Mouse (Mus musculus) stomach, embryonic 14.5 days (tissue): Measurements from ENCODE around the gene Emd. TPM values are rescaled to one million over a fixed set of nuclear protein-coding genes. Genes with fewer than 3 reads are reported as not detected.
"Not testable (repeated sequence)": the region's sequence is repeated elsewhere in the genome, so short reads cannot be mapped to it uniquely, and the experiment has no call there.

ENCODE experiments used
- ATAC-seq: fragments of 200-750 bp; cut with Nextera tagmentation; 2 replicates; pipeline ENCODE4 v1.8.0; 2017; ENCODE audit warnings: low read depth, moderate TSS enrichment; ENCODE audit not compliant: insufficient number of reproducible peaks, insufficient read depth, low FRiP score
- H3K27ac ChIP-seq: fragments of 300-500 bp; sonication (generic); 2 replicates; pipeline ENCODE4 v1.5.1; 2014; ENCODE audit warnings: mild to moderate bottlenecking, low read length, moderate library complexity, mixed read lengths
- H3K27me3 ChIP-seq: fragments of 300-500 bp; sonication (generic); 2 replicates; pipeline ENCODE4 v1.6.1; 2014; ENCODE audit warnings: low read length, control low read depth, mixed read lengths; ENCODE audit not compliant: control insufficient read depth, insufficient read depth
- H3K36me3 ChIP-seq: fragments of 300-500 bp; sonication (generic); 2 replicates; pipeline ENCODE4 v1.6.1; 2014; ENCODE audit warnings: mild to moderate bottlenecking, control low read depth, low read length, moderate library complexity, mixed read lengths; ENCODE audit not compliant: control insufficient read depth, insufficient read depth
- H3K4me1 ChIP-seq: fragments of 300-500 bp; sonication (generic); 2 replicates; pipeline ENCODE4 v1.6.1; 2014; ENCODE audit warnings: low read length, control low read depth, mixed read lengths; ENCODE audit not compliant: control insufficient read depth, insufficient read depth
- H3K4me2 ChIP-seq: fragments of 300-500 bp; sonication (generic); replicated peaks from 2 replicates; pipeline ENCODE4 v1.6.1; 2014; ENCODE audit warnings: low read depth, low read length, control low read depth
- H3K4me3 ChIP-seq: fragments of 300-500 bp; sonication (generic); 2 replicates; pipeline ENCODE4 v1.5.1; 2014; ENCODE audit warnings: low read depth, low read length, control low read depth
- H3K9ac ChIP-seq: fragments of 300-500 bp; sonication (generic); replicated peaks from 2 replicates; pipeline ENCODE4 v1.6.1; 2014; ENCODE audit warnings: low read depth, mild to moderate bottlenecking, control low read depth, low read length, moderate library complexity, mixed read lengths
- H3K9me3 ChIP-seq: fragments of 300-500 bp; sonication (generic); 2 replicates; pipeline ENCODE4 v1.6.1; 2016; ENCODE audit warnings: low read depth, low read length, control low read depth; ENCODE audit not compliant: control insufficient read depth
- WGBS: fragments of 180-500 bp; shearing (Covaris S2); extraction: QIAGEN DNeasy Blood & Tissue Kit; methylation state at CpG from one replicate; pipeline ENCODE4 v1.1.7; 2014; 5-methylcytosine and 5-hydroxymethylcytosine counted together
- polyA plus RNA-seq: library from polyadenylated mRNA; unstranded; fragments of >200 nt; fragmentation: Nextera tagmentation; extraction: Ambion mirVana; gene quantifications from 2 replicates; pipeline ENCODE4 v1.2.1, GENCODE M21; 2014

Gene Emd
- 33.3 and 37.3 TPM in 2 replicates for polyA plus RNA-seq

DNA sequence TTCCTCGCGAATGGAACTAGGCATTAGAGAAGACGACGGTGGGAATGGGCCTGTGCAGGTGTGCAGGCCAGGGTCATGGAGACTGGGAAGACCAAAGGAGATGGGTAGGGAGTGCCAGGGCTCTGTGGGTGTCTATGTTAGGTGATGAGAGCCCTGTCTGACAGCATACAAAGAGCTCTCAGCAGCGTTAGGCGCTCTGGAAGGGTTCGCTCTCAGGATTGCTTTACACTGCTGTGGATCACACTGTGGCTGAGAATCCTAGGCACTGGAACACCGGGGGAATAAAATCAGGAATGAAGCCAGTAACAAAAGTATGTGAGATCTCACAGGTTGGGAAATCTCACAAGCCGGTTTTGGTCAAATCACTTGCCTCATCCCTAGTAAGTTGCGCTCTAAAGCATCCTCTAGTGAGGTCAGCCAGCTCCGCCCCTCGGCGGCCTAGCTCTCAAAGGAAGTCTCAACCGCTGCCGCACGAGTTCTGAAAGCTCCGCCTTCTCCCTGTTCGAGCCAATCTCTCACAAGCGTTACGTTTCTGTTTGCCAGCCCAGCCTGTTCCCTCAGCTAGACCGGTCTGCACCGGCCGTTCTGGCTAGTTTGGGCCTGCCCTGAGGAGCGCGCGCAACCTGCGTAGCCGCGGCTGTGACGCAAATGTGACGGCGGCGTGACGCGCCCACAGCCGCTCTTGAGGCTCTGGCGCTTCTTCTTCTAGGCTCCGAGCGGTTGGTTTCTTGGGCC, at the start of gene Emd:
Emd (plus strand) TSS at position 535 of the 735 bp plus-strand sequence.
- Histone ChIP-seq H3K9ac (peak within 1 kb of the TSS; percentile 63), H3K4me2 (peak within 1 kb of the TSS; percentile 55), H3K36me3 (peaks cover 3% of the 10 kb centered on the region), H3K9me3 (no peaks in the 10 kb centered on the region), H3K27ac (peak within 1 kb of the TSS; percentile 88), H3K27me3 (no peaks in the 10 kb centered on the region), H3K4me3 (peak within 1 kb of the TSS; percentile 52), H3K4me1 (no peaks in the 10 kb centered on the region)
- WGBS, result 24% methylated on average over 39 of the region's 39 CpGs
- ATAC-seq, result peak; percentile 95

DNA sequence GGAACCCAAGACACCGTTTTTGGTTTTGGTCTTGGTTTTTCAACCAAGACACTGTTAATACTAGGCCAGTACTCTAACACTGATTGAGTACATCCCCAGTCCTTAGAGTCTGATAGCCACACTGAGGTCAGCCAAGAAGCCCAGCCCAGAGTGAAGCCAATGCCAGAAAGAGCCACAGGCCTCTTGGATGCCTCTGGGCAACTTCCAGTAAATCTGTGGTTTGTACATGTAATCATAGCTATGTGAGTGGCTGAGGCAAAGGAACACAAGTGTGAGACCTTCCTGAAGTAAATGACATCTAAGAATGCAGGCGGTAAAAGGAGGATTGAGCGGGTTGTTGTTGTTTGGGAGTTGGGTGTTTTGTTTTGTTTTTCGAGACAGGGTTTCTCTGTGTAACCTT, 36.0 kb upstream of the Emd start:
- H3K27ac ChIP-seq, result no peak overlapping the region
- no peak overlapping the region for H3K4me3 ChIP-seq
- H3K27me3 ChIP-seq, result no peaks in the 10 kb centered on the region
- H3K9ac ChIP-seq, result no peak overlapping the region
- 89% methylated on average over 4 of the region's 4 CpGs for WGBS
- H3K36me3 ChIP-seq, result peaks cover 4% of the 10 kb centered on the region; the same call in 1 of the 2 replicates
- H3K4me1 ChIP-seq, result no peaks in the 10 kb centered on the region
- H3K4me2 ChIP-seq, result no peak overlapping the region
- ATAC-seq, result no peak
- H3K9me3 ChIP-seq, result no peaks in the 10 kb centered on the region

GRCm38 (mm10) chrX:74219449-74219848, 35.0 kb upstream of the Emd start:
- H3K4me2 ChIP-seq, result no peak overlapping the region
- no peaks in the 10 kb centered on the region for H3K27me3 ChIP-seq
- H3K9ac ChIP-seq, result no peak overlapping the region
- H3K9me3 ChIP-seq, result no peaks in the 10 kb centered on the region
- WGBS, result 54% methylated on average over 13 of the region's 13 CpGs
- H3K4me3 ChIP-seq, result no peak overlapping the region
- H3K27ac ChIP-seq, result no peak overlapping the region
- no peak for ATAC-seq
- H3K4me1 ChIP-seq, result no peaks in the 10 kb centered on the region
- peaks cover 10% of the 10 kb centered on the region for H3K36me3 ChIP-seq

- H3K4me3 ChIP-seq, H3K9ac ChIP-seq, H3K4me1 ChIP-seq, H3K4me2 ChIP-seq, H3K27ac ChIP-seq, H3K27me3 ChIP-seq, H3K9me3 ChIP-seq: not testable (repeated sequence)
- WGBS, result 68% methylated on average over 1 of the region's 1 CpGs
- peaks cover 17% of the 10 kb centered on the region for H3K36me3 ChIP-seq
- peak; percentile 49; the same call in 1 of the 2 replicates for ATAC-seq
These were observed 34.4 kb upstream of the Emd start for GRCm38 (mm10) chrX:74220099-74220498.

- no peak for ATAC-seq
- no peak overlapping the region for H3K27ac ChIP-seq
- H3K4me3 ChIP-seq, result no peak overlapping the region
- 50% methylated on average over 1 of the region's 1 CpGs for WGBS
- H3K9me3 ChIP-seq, result no peaks in the 10 kb centered on the region
- H3K36me3 ChIP-seq, result peaks cover 82% of the 10 kb centered on the region
- no peaks in the 10 kb centered on the region for H3K27me3 ChIP-seq
- no peaks in the 10 kb centered on the region for H3K4me1 ChIP-seq
- no peak overlapping the region for H3K4me2 ChIP-seq
- H3K9ac ChIP-seq, result no peak overlapping the region
These were observed 24.4 kb upstream of the Emd start for GRCm38 (mm10) chrX:74230038-74230437.

GRCm38 (mm10) chrX:74233196-74233595, 21.3 kb upstream of the Emd start:
- ATAC-seq, result no peak
- H3K4me1 ChIP-seq, result no peaks in the 10 kb centered on the region
- no peak overlapping the region for H3K27ac ChIP-seq
- no peaks in the 10 kb centered on the region for H3K9me3 ChIP-seq
- no peak overlapping the region for H3K4me2 ChIP-seq
- 91% methylated on average over 5 of the region's 5 CpGs for WGBS
- H3K27me3 ChIP-seq, result no peaks in the 10 kb centered on the region
- no peak overlapping the region for H3K4me3 ChIP-seq
- H3K36me3 ChIP-seq, result peaks cover 79% of the 10 kb centered on the region
- H3K9ac ChIP-seq, result no peak overlapping the region

GRCm38 (mm10) chrX:74240332-74240731, 14.2 kb upstream of the Emd start:
- ATAC-seq, result no peak

DNA sequence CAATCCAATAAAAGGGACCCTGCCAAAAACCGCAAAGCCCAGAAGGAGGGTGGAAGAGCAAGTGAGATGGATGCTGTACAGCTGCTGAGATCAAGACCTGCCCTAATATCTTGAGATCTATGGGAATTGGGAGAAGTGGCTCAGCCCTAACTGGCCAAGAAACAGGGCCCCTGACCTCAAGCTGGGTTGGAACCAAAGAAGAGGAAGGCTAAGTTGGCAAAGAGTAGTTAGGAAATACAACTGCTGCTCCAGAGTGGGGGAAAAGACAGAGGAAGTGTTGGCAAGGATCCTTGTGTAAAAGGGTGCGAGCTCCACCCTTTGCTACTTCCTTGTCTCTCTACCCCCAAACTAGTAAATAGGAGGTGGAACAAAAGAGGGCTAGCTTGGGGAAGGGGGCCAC, 11.1 kb upstream of the Emd start:
- Histone ChIP-seq H3K9ac (peak overlapping the region; percentile 4; the same call in 1 of the 2 replicates), H3K4me3 (peak overlapping the region; percentile 52), H3K9me3 (no peaks in the 10 kb centered on the region), H3K36me3 (peaks cover 47% of the 10 kb centered on the region), H3K4me2 (peak overlapping the region; percentile 60), H3K27me3 (no peaks in the 10 kb centered on the region), H3K4me1 (no peaks in the 10 kb centered on the region), H3K27ac (no peak overlapping the region)
- ATAC-seq, result no peak
- 85% methylated on average over 2 of the region's 2 CpGs for WGBS

More at GRCm38 (mm10) chrX:74240332-74240731, 14.2 kb upstream of the Emd start:
- no peak overlapping the region for H3K9ac ChIP-seq
- no peaks in the 10 kb centered on the region for H3K27me3 ChIP-seq
- no peak overlapping the region for H3K27ac ChIP-seq
- peaks cover 68% of the 10 kb centered on the region for H3K36me3 ChIP-seq
- 96% methylated on average over 4 of the region's 4 CpGs for whole genome bisulfite sequencing
- H3K4me2 ChIP-seq, result no peak overlapping the region
- H3K4me1 ChIP-seq, result no peaks in the 10 kb centered on the region
- no peaks in the 10 kb centered on the region for H3K9me3 ChIP-seq
- no peak overlapping the region for H3K4me3 ChIP-seq
